Mouse (Mus musculus) E14TG2a.4 (cell line): Measurements from ENCODE around the gene Fbn1.

Experiments used
- CTCF ChIP-seq: conservative IDR thresholded peaks from 2 replicates; pipeline ENCODE4 v1.5.1; 2014; ENCODE audit warnings: low read length
- NANOG ChIP-seq: IDR thresholded peaks from 2 replicates; pipeline ENCODE4 v1.6.1; 2014; ENCODE audit warnings: borderline replicate concordance, low read length, mixed read lengths
- POU5F1 ChIP-seq: IDR thresholded peaks from 2 replicates; pipeline ENCODE4 v1.6.1; 2014; ENCODE audit warnings: low read length, borderline replicate concordance

GRCm38 (mm10) chr2:125325125-125325855, 182.5 kb downstream of the Fbn1 start:
- TF ChIP-seq CTCF, result no peak
- TF ChIP-seq POU5F1, result no peak
- TF ChIP-seq NANOG, result no peak
